Mouse (Mus musculus) bone marrow, adult 2 months (tissue): ENCODE measurements around the gene Ccdc93.

Experiments used
- CTCF ChIP-seq: fragments of 200-500 bp; IDR thresholded peaks from 2 replicates; pipeline ENCODE4 v1.5.1; 2011; ENCODE audit warnings: low read length, control low read depth; ENCODE audit not compliant: control insufficient read depth, insufficient read depth
- POLR2A ChIP-seq: fragments of 200-500 bp; IDR thresholded peaks from 2 replicates; pipeline ENCODE4 v1.6.1; 2011; ENCODE audit warnings: low read depth, mild to moderate bottlenecking, control low read depth, low read length, borderline replicate concordance; ENCODE audit not compliant: control insufficient read depth

DNA sequence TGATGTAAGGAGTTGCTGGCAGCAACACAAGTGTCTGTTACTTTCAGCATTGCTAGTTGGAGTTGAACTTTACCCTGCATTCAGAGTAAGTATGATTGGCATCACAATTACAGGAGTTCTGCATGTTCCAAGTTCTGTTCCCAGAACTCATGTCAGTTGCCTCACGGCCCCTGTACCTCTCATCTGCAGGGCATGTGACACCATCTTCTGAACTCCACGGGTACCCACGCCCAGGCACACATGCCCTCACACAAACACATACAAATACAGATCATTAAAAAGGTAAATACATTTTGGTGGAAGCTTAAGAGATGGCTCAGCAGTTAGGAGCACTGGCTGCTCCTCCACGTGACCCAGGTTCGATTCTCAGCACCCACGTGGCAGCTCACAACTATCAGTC lies 56.0 kb downstream of the Ccdc93 start:
- no peak for TF ChIP-seq CTCF
- TF ChIP-seq POLR2A = no peak
